Mouse (Mus musculus) stomach, embryonic 16.5 days (tissue): ENCODE measurements around the gene Gm8050. TPM values are rescaled to one million over a fixed set of nuclear protein-coding genes. Genes with fewer than 3 reads are reported as not detected.
"Not testable (repeated sequence)": the region's sequence is repeated elsewhere in the genome, so short reads cannot be mapped to it uniquely, and the experiment has no call there.

Experiments
- ATAC-seq: fragments of 200-750 bp; cut with Nextera tagmentation; 2 replicates; pipeline ENCODE4 v1.8.0; 2017; ENCODE audit warnings: moderate number of reproducible peaks, moderate TSS enrichment; ENCODE audit not compliant: insufficient read depth, low FRiP score
- H3K27ac ChIP-seq: fragments of 300-500 bp; sonication (generic); 2 replicates; pipeline ENCODE4 v1.5.1; 2014; ENCODE audit warnings: low read length
- H3K27me3 ChIP-seq: fragments of 300-500 bp; sonication (generic); 2 replicates; pipeline ENCODE4 v1.6.1; 2014; ENCODE audit warnings: low read length, control low read depth, mixed read lengths; ENCODE audit not compliant: control insufficient read depth, insufficient read depth
- H3K36me3 ChIP-seq: fragments of 300-500 bp; sonication (generic); 2 replicates; pipeline ENCODE4 v1.6.1; 2014; ENCODE audit warnings: low read length; ENCODE audit not compliant: control insufficient read depth, insufficient read depth
- H3K4me1 ChIP-seq: fragments of 300-500 bp; sonication (generic); 2 replicates; pipeline ENCODE4 v1.6.1; 2014; ENCODE audit warnings: low read length, control low read depth, mixed read lengths; ENCODE audit not compliant: control insufficient read depth, insufficient read depth
- H3K4me2 ChIP-seq: fragments of 300-500 bp; sonication (generic); 2 replicates; pipeline ENCODE4 v1.6.1; 2014; ENCODE audit warnings: low read depth, low read length, mixed read lengths
- H3K4me3 ChIP-seq: fragments of 300-500 bp; sonication (generic); replicated peaks from 2 replicates; pipeline ENCODE4 v1.5.1; 2014; ENCODE audit warnings: mild to moderate bottlenecking, low read length
- H3K9ac ChIP-seq: fragments of 300-500 bp; sonication (generic); 2 replicates; pipeline ENCODE4 v1.6.1; 2014; ENCODE audit warnings: low read length
- H3K9me3 ChIP-seq: fragments of 300-500 bp; sonication (generic); replicated peaks from 2 replicates; pipeline ENCODE4 v1.6.1; 2016; ENCODE audit warnings: low read length, control low read depth; ENCODE audit not compliant: control insufficient read depth
- WGBS: fragments of 180-500 bp; shearing (Covaris S2); extraction: QIAGEN DNeasy Blood & Tissue Kit; methylation state at CpG from one replicate; pipeline ENCODE4 v1.1.7; 2014; 5-methylcytosine and 5-hydroxymethylcytosine counted together
- polyA plus RNA-seq: library from polyadenylated mRNA; unstranded; fragments of >200 nt; fragmentation: Nextera tagmentation; extraction: Ambion mirVana; gene quantifications from 2 replicates; pipeline ENCODE4 v1.2.1, GENCODE M21; 2015

Gm8050 gene
- not detected in 2 replicates for polyA plus RNA-seq

DNA sequence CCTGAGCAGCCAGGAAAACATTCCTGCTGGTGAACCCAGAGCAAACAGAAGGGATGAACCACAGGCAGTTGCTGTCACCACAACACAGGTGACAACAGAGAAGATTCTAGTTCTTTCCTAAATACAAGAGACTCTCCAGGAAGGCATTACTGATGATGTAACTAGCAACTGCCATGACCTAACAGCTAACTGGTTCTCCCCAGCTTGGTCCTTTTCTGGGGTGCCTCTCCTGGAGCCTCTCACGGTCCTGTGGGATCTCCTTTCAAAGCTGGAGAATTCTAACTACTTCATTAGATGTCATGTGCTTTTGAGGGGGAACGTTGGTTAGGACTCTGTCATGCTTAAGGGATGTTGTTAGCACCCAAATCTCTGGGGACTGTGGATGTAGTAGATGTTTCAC, at the start of gene Gm8050:
Gene Gm8050 (minus strand): TSS at position 101 of the 400 bp plus-strand sequence.
- not testable (repeated sequence) for H3K9ac ChIP-seq, H3K27me3 ChIP-seq, H3K4me1 ChIP-seq, H3K9me3 ChIP-seq, H3K4me2 ChIP-seq, H3K4me3 ChIP-seq, ATAC-seq, H3K27ac ChIP-seq, H3K36me3 ChIP-seq
- no CpG with 5 or more reads among the region's 2 CpGs for WGBS

GRCm38 (mm10) chr14:6757231-6757536, 37.1 kb upstream of the Gm8050 start:
- 0 out of 2 replicates have a peak overlapping the region, but pooled peaks have one; percentile 39 for H3K4me2 ChIP-seq

GRCm38 (mm10) chr14:6756384-6757230, 36.6 kb upstream of the Gm8050 start:
- ATAC-seq = not testable (repeated sequence)
- 0% methylated on average over 26 of the region's 67 CpGs for WGBS
- H3K9ac ChIP-seq = peak overlapping the region; percentile 39; the same call in 1 of the 2 replicates

More at GRCm38 (mm10) chr14:6757231-6757536, 37.1 kb upstream of the Gm8050 start:
- not testable (repeated sequence) for H3K27me3 ChIP-seq, H3K4me1 ChIP-seq, H3K9ac ChIP-seq, H3K36me3 ChIP-seq, H3K9me3 ChIP-seq, ATAC-seq, H3K27ac ChIP-seq
- WGBS = 0% methylated on average over 4 of the region's 13 CpGs
- H3K4me3 ChIP-seq = peak overlapping the region; percentile 37

GRCm38 (mm10) chr14:6742232-6742631, 22.2 kb upstream of the Gm8050 start, which contains the start of gene Gm3636:
Gm3636 (minus strand) TSS chr14:6742332.
- not testable (repeated sequence) for H3K27ac ChIP-seq, H3K36me3 ChIP-seq, H3K4me1 ChIP-seq, H3K27me3 ChIP-seq, H3K9ac ChIP-seq, H3K9me3 ChIP-seq, H3K4me2 ChIP-seq, H3K4me3 ChIP-seq, ATAC-seq
- WGBS = no CpG with 5 or more reads among the region's 2 CpGs

More at GRCm38 (mm10) chr14:6756384-6757230, 36.6 kb upstream of the Gm8050 start:
- H3K27me3 ChIP-seq, H3K27ac ChIP-seq, H3K36me3 ChIP-seq, H3K4me1 ChIP-seq, H3K9me3 ChIP-seq: not testable (repeated sequence)
- Histone ChIP-seq H3K4me2 (peak overlapping the region; percentile 39; the same call in 1 of the 2 replicates), H3K4me3 (peak overlapping the region; percentile 37)

DNA sequence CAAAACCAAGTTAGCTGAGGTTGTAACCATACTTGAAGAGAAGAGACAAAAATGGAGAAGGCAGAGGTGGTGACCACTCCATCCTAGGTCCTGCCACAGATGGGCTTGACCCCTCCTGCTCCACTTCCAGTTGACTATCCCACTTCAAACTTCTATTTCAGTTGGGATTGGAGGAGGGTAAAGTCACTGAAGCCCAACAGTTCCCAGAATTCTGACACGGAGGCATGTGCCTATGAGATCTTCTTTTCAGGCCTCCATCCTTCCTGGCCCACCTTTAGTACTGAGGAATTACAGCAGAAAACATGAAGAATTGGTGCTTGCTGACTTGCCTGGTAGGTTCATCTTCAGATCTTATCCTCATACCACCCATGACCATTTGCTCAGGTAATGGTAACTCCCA, 36.0 kb downstream of the Gm8050 start, which contains the start of gene Gm10251:
Gene Gm10251 (minus strand): TSS at position 101 of the 400 bp plus-strand sequence.
- H3K9ac ChIP-seq, H3K27ac ChIP-seq, H3K4me2 ChIP-seq, ATAC-seq, H3K27me3 ChIP-seq, H3K4me3 ChIP-seq, H3K9me3 ChIP-seq, H3K4me1 ChIP-seq, H3K36me3 ChIP-seq: not testable (repeated sequence)
- no CpG with 5 or more reads among the region's 1 CpGs for WGBS

Other genes with a start within 250 kb of the Gm8050 start
- gene Gm8356, start 183.0 kb downstream of the Gm8050 start, polyA plus RNA-seq = not detected in 2 replicates
- not detected in 2 replicates for gene Gm3629, start 129.6 kb downstream of the Gm8050 start, polyA plus RNA-seq
- not detected in 2 replicates for gene Gm3460, start 97.8 kb downstream of the Gm8050 start, polyA plus RNA-seq
- gene Gm10251, start 36.1 kb downstream of the Gm8050 start, polyA plus RNA-seq = not detected in 2 replicates
- 2.5 and 3.4 TPM in 2 replicates for gene Gm3636, start 22.1 kb upstream of the Gm8050 start, polyA plus RNA-seq
- gene Gm8362, start 54.2 kb upstream of the Gm8050 start, polyA plus RNA-seq = not detected in 2 replicates
- not detected in 2 replicates for gene Gm3642, start 120.1 kb upstream of the Gm8050 start, polyA plus RNA-seq
- gene Gm3667, start 169.7 kb upstream of the Gm8050 start, polyA plus RNA-seq = 0.75 and 1.1 TPM in 2 replicates